Mouse (Mus musculus) liver, embryonic 14.5 days (tissue): ENCODE measurements around the gene Rsrc2. TPM values are rescaled to one million over a fixed set of nuclear protein-coding genes. Genes with fewer than 3 reads are reported as not detected.

Source experiments
- ATAC-seq: fragments of 200-750 bp; cut with Nextera tagmentation; 2 replicates; pipeline ENCODE4 v1.8.0; 2017; ENCODE audit warnings: moderate number of reproducible peaks, mild to moderate bottlenecking, moderate library complexity; ENCODE audit not compliant: insufficient read depth
- DNase-seq, 3 experiments: peaks; one replicate each; pipeline ENCODE4 v3.0.0-alpha.2; 2012 to 2013; ENCODE audit warnings: low read depth in 3 of 3, low spot score in 3 of 3
- H3K27ac ChIP-seq: fragments of 300-500 bp; sonication (generic); 2 replicates; pipeline ENCODE4 v1.5.1; 2014; ENCODE audit warnings: moderate library complexity, mild to moderate bottlenecking, control low read depth, inconsistent platforms
- H3K27me3 ChIP-seq: fragments of 300-500 bp; sonication (generic); 2 replicates; pipeline ENCODE4 v1.6.1; 2014; ENCODE audit warnings: mild to moderate bottlenecking, low read length, moderate library complexity; ENCODE audit not compliant: control insufficient read depth, insufficient read depth
- H3K36me3 ChIP-seq: fragments of 300-500 bp; sonication (generic); replicated peaks from 2 replicates; pipeline ENCODE4 v1.6.1; 2014; ENCODE audit warnings: low read depth; ENCODE audit not compliant: control insufficient read depth, insufficient read depth
- H3K4me1 ChIP-seq, 2 experiments: fragments of 200-500 bp in 1 of 2; fragments of 300-500 bp in 1 of 2; sonication (generic) in 1 of 2; replicated peaks; 2 replicates each; pipeline ENCODE4 v1.6.1; 2012 to 2014; ENCODE audit warnings: antibody characterized with exemption in 1 of 2, inconsistent platforms in 1 of 2, low read length in 1 of 2; ENCODE audit not compliant: control insufficient read depth in 2 of 2, insufficient read depth in 2 of 2
- H3K4me2 ChIP-seq: fragments of 300-500 bp; sonication (generic); 2 replicates; pipeline ENCODE4 v1.6.1; 2014; ENCODE audit warnings: low read depth, mild to moderate bottlenecking, control low read depth, moderate library complexity
- H3K4me3 ChIP-seq, 2 experiments: fragments of 200-500 bp in 1 of 2; fragments of 300-500 bp in 1 of 2; sonication (generic) in 1 of 2; 2 replicates each; pipeline ENCODE4 v1.5.1; 2012 to 2014; ENCODE audit warnings: low read depth in 2 of 2, low read length in 2 of 2, mild to moderate bottlenecking in 2 of 2, control low read depth in 1 of 2, inconsistent platforms in 1 of 2, moderate library complexity in 1 of 2; ENCODE audit not compliant: insufficient read depth in 1 of 2
- H3K9ac ChIP-seq: fragments of 300-500 bp; sonication (generic); replicated peaks from 2 replicates; pipeline ENCODE4 v1.6.1; 2014; ENCODE audit warnings: mild to moderate bottlenecking, control low read depth, moderate library complexity
- H3K9me3 ChIP-seq: fragments of 300-500 bp; sonication (generic); 2 replicates; pipeline ENCODE4 v1.6.1; 2016; ENCODE audit warnings: low read length, mixed read lengths; ENCODE audit not compliant: control insufficient read depth
- CTCF ChIP-seq: IDR thresholded peaks from 2 replicates; pipeline ENCODE4 v1.5.1; 2016; ENCODE audit warnings: antibody characterized with exemption, low read depth, control low read depth
- EP300 ChIP-seq: IDR thresholded peaks from 2 replicates; pipeline ENCODE4 v1.6.1; 2016; ENCODE audit warnings: antibody characterized with exemption, low read depth
- WGBS: fragments of 180-500 bp; shearing (Covaris S2); extraction: QIAGEN DNeasy Blood & Tissue Kit; methylation state at CpG from one replicate; pipeline ENCODE4 v1.1.7; 2014; ENCODE audit not compliant: insufficient replicate concordance; 5-methylcytosine and 5-hydroxymethylcytosine counted together
- polyA plus RNA-seq, 2 experiments: library from polyadenylated mRNA; depleted of rRNA in 1 of 2; stranded (reverse) in 1 of 2; unstranded in 1 of 2; fragments of >200 nt; fragmentation: Nextera tagmentation in 1 of 2; extraction: Ambion mirVana in 1 of 2; gene quantifications; 2 replicates each; pipeline versions ENCODE4 v1.2.1 to v1.2.3; 2012 to 2014

The Rsrc2 gene
- polyA plus RNA-seq (2012; rRNA removed) (14.9 and 34.7 TPM in 2 replicates), polyA plus RNA-seq (2014; fragmentation: Nextera tagmentation; extraction: Ambion mirVana) (36.7 and 38.9 TPM in 2 replicates)

DNA sequence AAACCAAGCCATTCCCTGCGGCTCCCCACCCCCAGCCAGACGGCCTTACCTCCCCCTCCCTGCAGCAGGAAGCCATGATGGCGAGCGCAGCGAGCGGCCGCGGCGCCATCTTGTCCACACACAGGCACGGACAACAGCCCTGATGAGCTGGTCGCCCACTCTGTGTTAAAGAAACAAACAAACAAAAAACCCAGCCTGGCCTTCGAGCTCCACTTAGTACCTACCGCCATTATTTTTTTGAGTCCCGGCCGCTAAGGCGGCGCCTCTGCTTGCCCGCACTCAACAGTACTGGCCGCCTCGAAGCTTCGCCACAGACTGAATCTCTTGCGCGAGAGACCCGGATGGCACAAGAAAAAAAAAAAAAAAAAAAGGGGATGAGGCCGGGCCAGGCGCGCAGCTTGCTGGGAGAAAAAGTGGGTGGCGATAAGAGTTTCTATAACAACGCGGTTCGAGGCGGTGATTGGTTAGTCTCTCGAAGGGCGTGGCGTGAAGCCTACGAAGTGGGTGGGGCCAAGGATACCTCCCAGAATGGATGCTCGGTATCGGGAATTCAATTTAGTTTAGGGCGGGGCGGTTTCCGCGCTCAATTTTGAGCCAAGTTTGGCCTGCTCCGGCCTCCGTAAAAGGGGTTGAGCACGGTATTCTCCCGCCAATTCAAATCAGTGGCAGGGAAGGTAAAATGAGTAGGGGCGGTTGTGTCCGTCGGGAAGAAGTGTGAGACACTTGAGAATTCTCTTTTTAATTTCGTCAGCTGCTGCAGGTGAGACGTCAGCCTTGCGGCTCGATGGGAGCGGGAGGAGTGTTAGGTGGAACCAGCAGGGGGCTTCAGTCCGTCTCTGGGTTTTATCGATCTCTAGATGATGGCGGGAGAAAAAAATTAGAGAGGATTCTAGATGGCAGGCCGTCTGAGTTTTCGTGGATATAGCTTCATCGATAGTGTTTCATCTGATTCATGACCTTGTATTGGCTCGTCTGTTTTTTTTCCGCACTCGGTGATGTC, at the start of gene Rsrc2, which contains the start of gene Kntc1:
Gene Rsrc2, minus strand, starts transcription at position 350 of the 1,000 bp plus-strand sequence.
Gene Kntc1, plus strand, starts transcription at position 652 of the 1,000 bp plus-strand sequence.
- Histone ChIP-seq H3K36me3 (peaks cover 16% of the 10 kb centered on the region), H3K9me3 (no peaks in the 10 kb centered on the region), H3K27ac (peak within 1 kb of the TSS; percentile 95), H3K4me1 (peaks cover 25 to 30% of the 10 kb centered on the region in 2 experiments), H3K27me3 (no peaks in the 10 kb centered on the region), H3K4me3 (peak within 1 kb of the TSS; percentile 71 to 98), H3K4me2 (peak within 1 kb of the TSS; percentile 97), H3K9ac (peak within 1 kb of the TSS; percentile 75)
- TF ChIP-seq EP300, result peak; percentile 47; the same call in 1 of the 2 replicates
- TF ChIP-seq CTCF, result peak; percentile 45
- peak; percentile 99 to 100 (median 99) for DNase-seq
- WGBS, result under 1% methylated on average over 63 of the region's 63 CpGs
- ATAC-seq, result peak; percentile 90

DNA sequence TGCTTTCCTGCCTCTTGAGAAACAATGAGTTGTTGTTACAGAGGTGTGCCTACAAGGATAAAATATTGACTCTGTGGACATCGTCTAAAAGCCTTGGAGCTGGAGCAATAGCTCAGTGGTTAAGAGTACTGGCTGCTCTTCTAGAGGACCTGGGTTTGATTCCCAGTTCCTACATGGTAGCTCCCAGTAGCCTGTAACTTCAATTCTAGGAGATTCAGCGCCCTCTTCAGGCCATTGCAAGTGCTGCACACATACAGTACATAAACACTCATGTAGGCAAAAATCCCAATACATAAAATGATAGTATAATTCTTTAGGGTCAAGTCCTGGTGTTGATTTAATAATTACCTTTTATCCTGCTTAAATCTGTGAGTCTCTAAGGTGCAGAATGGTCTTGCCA, 43.9 kb upstream of the Rsrc2 start:
- no peak for ATAC-seq
- Histone ChIP-seq H3K27ac (no peak overlapping the region), H3K36me3 (peaks cover 80% of the 10 kb centered on the region), H3K9me3 (no peaks in the 10 kb centered on the region), H3K4me3 (no peak overlapping the region), H3K27me3 (no peaks in the 10 kb centered on the region), H3K9ac (no peak overlapping the region), H3K4me2 (no peak overlapping the region), H3K4me1 (no peaks in the 10 kb centered on the region)
- 78% methylated on average over 2 of the region's 2 CpGs for WGBS
- peak; percentile 28; the same call in 1 of the 2 replicates for TF ChIP-seq CTCF
- TF ChIP-seq EP300, result no peak
- DNase-seq, result no peak

DNA sequence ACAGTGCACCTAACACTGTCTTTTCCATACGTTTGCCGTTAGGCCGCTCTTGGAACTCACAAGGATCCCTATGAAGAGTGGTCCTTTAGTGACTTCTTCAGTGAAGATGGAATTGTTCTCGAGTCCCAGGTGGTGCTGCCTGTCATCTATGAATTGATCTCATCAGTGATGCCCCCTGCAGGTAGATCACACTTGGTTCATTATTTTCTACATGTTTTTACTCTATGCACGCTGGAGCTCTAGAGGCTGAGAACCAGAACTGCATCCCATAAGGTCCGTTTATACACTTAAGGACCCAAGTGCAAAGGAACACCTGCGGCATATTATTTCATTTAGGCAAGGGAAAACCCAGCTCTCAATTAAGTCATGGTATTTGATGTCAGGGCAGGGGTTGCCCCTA, 39.8 kb upstream of the Rsrc2 start:
- Histone ChIP-seq H3K9ac (no peak overlapping the region), H3K4me3 (no peak overlapping the region), H3K27me3 (no peaks in the 10 kb centered on the region), H3K4me1 (no peaks in the 10 kb centered on the region), H3K4me2 (no peak overlapping the region), H3K9me3 (no peaks in the 10 kb centered on the region), H3K27ac (no peak overlapping the region), H3K36me3 (peaks cover 86% of the 10 kb centered on the region)
- WGBS, result 89% methylated on average over 7 of the region's 7 CpGs
- TF ChIP-seq EP300 (no peak), CTCF (0 out of 2 replicates have a peak, but pooled peaks have one; percentile 7)
- no peak for DNase-seq
- ATAC-seq, result no peak

DNA sequence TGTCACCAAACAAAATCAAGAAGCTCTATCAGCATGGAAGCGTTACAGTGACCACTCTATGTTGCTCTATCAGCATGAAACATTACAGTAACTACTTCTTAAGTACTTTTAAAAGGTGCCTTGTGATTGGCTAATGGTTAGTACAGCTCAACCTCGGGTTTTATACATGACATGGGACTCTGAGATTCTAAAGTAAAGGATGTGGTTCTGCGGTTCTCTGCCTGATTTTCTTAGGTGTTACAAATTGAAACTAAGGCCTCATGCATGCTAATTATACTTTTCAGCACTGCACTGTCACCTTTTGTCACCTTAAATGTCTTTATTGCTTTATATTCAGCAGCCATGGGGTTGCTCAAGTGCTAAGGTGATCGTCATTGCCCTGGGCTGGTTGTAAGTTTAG, 32.6 kb upstream of the Rsrc2 start:
- ATAC-seq (no peak), DNase-seq (no peak)
- Histone ChIP-seq H3K36me3 (peaks cover 85% of the 10 kb centered on the region), H3K4me2 (no peak overlapping the region), H3K4me1 (no peaks in the 10 kb centered on the region), H3K4me3 (no peak overlapping the region), H3K27me3 (no peaks in the 10 kb centered on the region), H3K27ac (no peak overlapping the region), H3K9me3 (no peaks in the 10 kb centered on the region), H3K9ac (no peak overlapping the region)
- 83% methylated on average over 4 of the region's 4 CpGs for WGBS
- TF ChIP-seq CTCF (no peak), EP300 (no peak)

DNA sequence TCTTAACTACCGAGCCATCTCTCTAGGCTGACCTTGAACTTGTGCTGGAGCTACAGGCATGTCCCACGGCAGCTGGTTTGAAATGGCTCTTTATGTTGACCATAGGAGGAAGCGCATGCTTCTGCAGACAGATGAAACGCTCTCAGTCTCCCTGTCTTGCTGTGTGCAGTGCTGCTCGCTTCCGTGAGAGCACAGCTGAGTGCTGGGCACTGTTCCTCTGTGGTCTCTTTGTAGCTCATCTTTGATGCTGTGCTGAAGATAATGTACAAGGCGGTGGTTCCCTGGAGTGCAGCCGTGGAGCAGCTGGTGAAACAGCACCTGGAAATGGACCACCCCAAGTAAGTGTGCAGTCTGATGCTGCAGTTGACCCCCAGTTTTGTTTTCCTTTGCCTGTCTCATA, 31.5 kb upstream of the Rsrc2 start:
- no peak for TF ChIP-seq CTCF
- no peak overlapping the region for H3K27ac ChIP-seq
- WGBS, result 84% methylated on average over 8 of the region's 8 CpGs
- DNase-seq (no peak), ATAC-seq (no peak)
- H3K4me1 ChIP-seq, result no peaks in the 10 kb centered on the region
- H3K4me3 ChIP-seq, result no peak overlapping the region
- peaks cover 86% of the 10 kb centered on the region for H3K36me3 ChIP-seq
- no peaks in the 10 kb centered on the region for H3K9me3 ChIP-seq
- H3K9ac ChIP-seq, result no peak overlapping the region
- no peak overlapping the region for H3K4me2 ChIP-seq
- no peaks in the 10 kb centered on the region for H3K27me3 ChIP-seq
